Mouse (Mus musculus) G1E (cell line): ENCODE measurements at regions not wholly inside any gene's neighbourhood (a gene's known extent, or its start where the extent isn't known, plus 50 kb on each side); places are given as distances from the start of the nearest gene placed in this dataset.

ENCODE experiments used
- CTCF ChIP-seq: IDR thresholded peaks from 2 replicates; pipeline ENCODE4 v1.5.1; 2012; ENCODE audit warnings: low read depth, low read length, inconsistent platforms, mixed read lengths
- GATA1 ChIP-seq: IDR thresholded peaks from 2 replicates; pipeline ENCODE4 v1.6.1; 2012; ENCODE audit warnings: borderline replicate concordance, low read length, inconsistent platforms, mixed read lengths
- GATA2 ChIP-seq: IDR thresholded peaks from 2 replicates; pipeline ENCODE4 v1.6.1; 2012; ENCODE audit warnings: low read depth, low read length, inconsistent platforms, borderline replicate concordance
- TAL1 ChIP-seq: conservative IDR thresholded peaks from 2 replicates; pipeline ENCODE4 v1.6.1; 2012; ENCODE audit warnings: low read depth, low read length, inconsistent platforms, mixed read lengths

DNA sequence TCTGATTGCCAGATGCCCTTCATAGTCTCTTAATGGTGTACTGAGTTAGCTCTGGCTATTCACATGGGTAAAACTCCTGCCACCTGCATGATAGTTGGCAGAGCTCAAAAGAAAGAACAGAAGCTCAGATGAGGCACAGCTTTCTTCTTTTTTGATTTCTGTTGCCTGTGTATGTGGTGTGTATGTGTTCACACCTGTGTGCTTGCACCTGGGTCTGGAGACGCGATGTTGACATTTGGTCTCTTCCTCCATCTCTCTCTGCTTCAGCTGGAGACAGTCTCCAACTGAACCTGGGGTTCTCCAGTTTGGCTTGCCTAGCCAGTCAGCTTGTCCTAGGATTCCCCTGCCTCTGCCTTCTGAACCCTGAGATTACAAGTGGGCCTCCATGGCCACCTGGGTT lies 51.0 kb upstream of the Prdm11 start:
- TF ChIP-seq CTCF (no peak), GATA1 (no peak), TAL1 (no peak), GATA2 (no peak)
